Mouse (Mus musculus) kidney, postnatal 36 days (tissue): ENCODE measurements around the gene Apoa2.
A peak's percentile ranks its signal among the peaks of the same experiment; 100 is the strongest.

Experiments
- DNase-seq, 2 experiments: peaks; one replicate each; pipeline ENCODE4 v3.0.0; 2021 to 2022; ENCODE audit warnings: mixed read lengths in 2 of 2

Apoa2 gene

GRCm38 (mm10) chr1:171262594-171263130 lies 37.8 kb downstream of the Apoa2 start:
- peak; percentile 71 to 81 for DNase-seq

DNA sequence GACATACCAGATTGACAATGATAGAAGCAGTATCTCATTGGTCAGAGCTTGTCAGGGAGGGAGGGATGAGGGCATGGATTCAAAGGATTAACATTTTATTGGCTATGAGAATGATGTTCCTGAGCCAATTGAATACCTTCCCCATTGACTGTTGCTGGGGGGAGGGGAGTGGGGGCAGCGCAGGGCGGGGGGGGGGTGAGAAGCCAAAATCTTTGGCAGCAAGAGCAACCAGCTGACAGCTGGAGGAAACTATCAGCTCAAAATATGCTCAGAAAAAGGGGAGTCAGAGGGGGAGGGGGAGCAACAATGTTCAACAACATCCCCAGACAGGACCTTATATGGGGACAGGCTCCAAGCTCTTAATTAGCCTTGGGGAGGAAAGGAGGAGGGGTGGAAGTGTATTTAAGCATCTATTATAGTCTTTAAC lies 38.3 kb downstream of the Apoa2 start:
- peak; percentile 48 to 64 for DNase-seq

DNA sequence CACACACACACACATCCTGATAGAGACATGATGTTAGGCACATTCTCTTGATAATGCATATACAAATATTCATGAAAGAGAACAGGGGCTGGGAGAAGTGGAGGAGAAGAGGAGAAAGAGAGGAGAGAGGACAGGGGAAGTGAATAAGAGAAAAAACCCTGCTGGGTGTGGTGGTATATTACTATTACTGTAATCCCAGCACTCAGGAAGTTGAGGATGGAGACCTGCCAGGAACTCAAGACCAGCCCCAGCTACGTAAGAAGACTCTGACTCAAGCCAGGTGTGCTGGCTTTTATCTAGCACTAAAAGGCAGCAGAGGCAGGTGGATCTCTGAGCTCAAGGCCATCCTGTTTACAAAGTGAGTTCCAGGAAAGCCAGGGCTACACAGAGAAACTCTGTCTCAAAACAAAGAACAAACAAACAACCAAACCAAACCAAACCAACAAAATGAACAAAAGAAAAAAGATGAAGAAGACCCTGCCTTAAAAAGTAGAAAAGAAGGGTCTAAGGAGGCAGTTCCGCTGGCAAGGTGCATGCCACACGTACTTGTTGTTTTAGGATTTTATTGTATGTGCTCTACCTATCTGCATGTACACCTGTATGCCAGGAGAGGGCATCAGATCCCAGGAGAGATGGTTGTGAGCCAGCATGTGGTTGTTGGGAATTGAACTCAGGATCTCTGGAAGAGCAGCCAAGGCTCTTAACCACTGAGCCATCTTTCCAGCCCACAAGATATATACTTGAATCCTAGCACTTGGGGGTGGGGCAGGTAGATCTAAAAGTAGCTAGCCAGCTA lies 39.0 kb downstream of the Apoa2 start:
- DNase-seq, result no peak

DNA sequence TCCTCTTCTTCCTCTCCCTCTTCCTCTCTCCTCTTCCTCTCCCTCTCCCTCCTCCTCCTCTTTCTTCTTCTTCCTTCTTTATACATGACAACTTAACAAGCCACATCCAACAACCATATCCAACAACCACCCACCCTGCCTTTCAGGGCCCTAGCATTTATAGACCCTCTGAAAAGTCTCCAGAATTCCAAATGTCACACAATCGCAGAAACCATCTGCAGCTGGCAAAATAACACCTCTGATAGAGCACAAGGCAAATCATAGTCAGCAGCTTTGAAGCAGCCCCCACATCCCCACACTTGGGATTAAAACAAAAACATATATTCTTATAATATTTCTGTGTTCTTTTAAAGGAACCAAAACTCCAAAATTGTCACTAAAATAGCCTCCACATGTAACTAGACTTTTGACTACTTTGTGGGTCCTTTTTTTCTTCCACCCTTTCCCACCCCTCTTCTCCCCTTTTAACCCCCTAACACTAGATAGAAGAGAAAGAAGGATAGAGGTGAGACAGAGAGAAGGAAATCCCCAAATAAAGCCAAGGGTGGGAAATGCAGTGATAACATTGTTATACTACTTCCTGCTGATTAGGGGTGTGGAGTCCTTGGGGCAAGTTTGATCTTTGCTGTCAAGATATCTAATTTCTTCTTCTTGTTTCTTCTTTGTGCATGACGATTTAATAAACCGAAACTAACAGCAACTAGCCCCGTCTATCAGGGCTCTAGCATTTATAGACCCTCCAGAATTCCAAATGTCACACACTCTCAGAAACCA lies 41.3 kb downstream of the Apoa2 start:
- no peak for DNase-seq

DNA sequence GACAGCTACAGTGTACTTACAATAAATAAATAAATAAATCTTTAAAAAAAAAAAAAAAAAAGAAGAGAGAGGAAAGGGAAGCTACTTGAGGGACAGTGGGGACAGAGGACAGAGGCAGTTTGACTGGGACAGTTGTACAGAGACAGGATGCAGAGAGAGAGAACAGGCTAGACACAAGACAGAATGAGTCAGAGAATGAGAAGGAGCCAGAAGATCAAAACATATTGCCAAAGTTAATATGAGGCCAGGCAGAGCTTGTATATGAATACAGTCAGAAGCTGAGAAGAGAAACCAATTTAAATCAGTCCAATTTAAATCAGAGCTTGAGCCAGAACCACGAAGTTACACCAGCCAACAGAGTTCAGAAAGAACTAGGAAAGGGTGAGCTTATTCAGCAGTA lies 43.5 kb downstream of the Apoa2 start:
- DNase-seq, result no peak

- peak; percentile 97 to 99 for DNase-seq
These were observed 45.2 kb downstream of the Apoa2 start, which contains the start of gene B4galt3 for GRCm38 (mm10) chr1:171269848-171270572. TSS of gene B4galt3 (plus strand) at chr1:171270328.

GRCm38 (mm10) chr1:171270573-171270900 lies 45.7 kb downstream of the Apoa2 start:
- peak; percentile 76 to 82 for DNase-seq

DNA sequence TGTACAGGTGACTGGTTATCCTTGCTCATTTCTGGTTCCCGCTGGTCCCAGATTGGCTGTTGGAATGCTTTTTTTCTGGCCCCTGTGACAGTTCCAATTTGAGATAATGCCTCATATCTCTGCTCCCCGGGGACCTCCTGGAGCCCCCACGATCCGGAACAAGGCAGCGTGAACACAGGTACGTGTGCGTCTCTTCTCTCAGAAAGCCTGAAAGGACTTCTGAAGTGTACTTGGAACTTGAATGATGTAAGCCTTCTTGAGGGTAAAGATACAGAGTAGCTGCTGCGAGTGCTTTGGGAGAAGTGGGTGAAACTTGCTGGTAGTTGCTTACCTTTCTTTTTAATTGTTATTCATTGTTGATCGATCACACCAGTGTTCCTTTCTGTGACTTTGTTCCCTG lies 46.3 kb downstream of the Apoa2 start:
- no peak for DNase-seq

- DNase-seq, result no peak
These were observed 46.8 kb downstream of the Apoa2 start for GRCm38 (mm10) chr1:171271622-171272021.

- no peak for DNase-seq
These were observed 47.2 kb downstream of the Apoa2 start for GRCm38 (mm10) chr1:171272086-171272485.

DNA sequence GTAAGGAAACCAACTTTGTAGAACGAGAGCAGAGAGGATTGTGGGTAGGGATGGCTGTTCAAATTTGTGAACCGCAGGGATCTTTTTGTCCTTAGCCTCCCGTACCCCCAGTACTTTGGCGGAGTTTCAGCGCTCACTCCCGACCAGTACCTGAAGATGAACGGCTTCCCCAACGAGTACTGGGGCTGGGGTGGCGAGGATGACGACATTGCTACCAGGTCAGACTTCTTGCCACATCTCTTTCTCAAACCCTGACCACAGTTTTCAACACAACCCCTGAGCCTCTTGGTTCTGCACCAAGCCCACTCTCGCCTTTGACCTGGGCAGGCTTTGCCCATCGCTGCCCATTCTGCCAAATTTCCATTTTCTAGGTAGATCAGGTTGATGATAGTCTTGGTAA lies 49.3 kb downstream of the Apoa2 start:
- DNase-seq, result no peak

GRCm38 (mm10) chr1:171275144-171275734 lies 50.4 kb downstream of the Apoa2 start:
- DNase-seq, result no peak
